Mouse (Mus musculus) intestine, postnatal 0 days (tissue): ENCODE data around the gene Dram1. TPM values are rescaled to one million over a fixed set of nuclear protein-coding genes. Genes with fewer than 3 reads are reported as not detected.

Experiments
- ATAC-seq: fragments of 200-750 bp; cut with Nextera tagmentation; 2 replicates; pipeline ENCODE4 v1.8.0; 2017; ENCODE audit warnings: mild to moderate bottlenecking, moderate TSS enrichment, moderate library complexity
- H3K27ac ChIP-seq: fragments of 300-500 bp; sonication (generic); 2 replicates; pipeline ENCODE4 v1.5.1; 2014; ENCODE audit warnings: mild to moderate bottlenecking, low read depth, low read length, moderate library complexity
- H3K27me3 ChIP-seq: fragments of 300-500 bp; sonication (generic); replicated peaks from 2 replicates; pipeline ENCODE4 v1.6.1; 2014; ENCODE audit warnings: low read length, mixed read lengths; ENCODE audit not compliant: control insufficient read depth, insufficient read depth
- H3K36me3 ChIP-seq: fragments of 300-500 bp; sonication (generic); 2 replicates; pipeline ENCODE4 v1.6.1; 2014; ENCODE audit warnings: mild to moderate bottlenecking, moderate library complexity; ENCODE audit not compliant: control insufficient read depth, insufficient read depth
- H3K4me1 ChIP-seq: fragments of 300-500 bp; sonication (generic); replicated peaks from 2 replicates; pipeline ENCODE4 v1.6.1; 2014; ENCODE audit warnings: antibody characterized with exemption, low read length, mixed read lengths; ENCODE audit not compliant: control insufficient read depth, insufficient read depth
- H3K4me2 ChIP-seq: fragments of 300-500 bp; sonication (generic); replicated peaks from 2 replicates; pipeline ENCODE4 v1.6.1; 2014; ENCODE audit warnings: low read depth, mild to moderate bottlenecking, moderate library complexity
- H3K4me3 ChIP-seq: fragments of 300-500 bp; sonication (generic); 2 replicates; pipeline ENCODE4 v1.5.1; 2014; ENCODE audit warnings: low read depth, low read length
- H3K9ac ChIP-seq: fragments of 300-500 bp; sonication (generic); 2 replicates; pipeline ENCODE4 v1.6.1; 2014; ENCODE audit warnings: mild to moderate bottlenecking, low read depth, low read length
- H3K9me3 ChIP-seq: fragments of 300-500 bp; sonication (generic); 2 replicates; pipeline ENCODE4 v1.6.1; 2016; ENCODE audit warnings: mixed run types; ENCODE audit not compliant: control insufficient read depth
- CTCF ChIP-seq: sonication (generic); IDR thresholded peaks from 2 replicates; pipeline ENCODE4 v1.5.1; 2016; ENCODE audit warnings: low read depth, mild to moderate bottlenecking, control low read depth, antibody characterized with exemption, moderate library complexity
- WGBS: fragments of 180-500 bp; shearing (Covaris S2); extraction: QIAGEN DNeasy Blood & Tissue Kit; methylation state at CpG from one replicate; pipeline ENCODE4 v1.1.7; 2014; 5-methylcytosine and 5-hydroxymethylcytosine counted together
- polyA plus RNA-seq: library from polyadenylated mRNA; unstranded; fragments of >200 nt; fragmentation: Nextera tagmentation; extraction: Ambion mirVana; gene quantifications from 2 replicates; pipeline ENCODE4 v1.2.1, GENCODE M21; 2015

Gene Dram1
- polyA plus RNA-seq, 1 experiment from 2014 or later = 2.1 TPM

DNA sequence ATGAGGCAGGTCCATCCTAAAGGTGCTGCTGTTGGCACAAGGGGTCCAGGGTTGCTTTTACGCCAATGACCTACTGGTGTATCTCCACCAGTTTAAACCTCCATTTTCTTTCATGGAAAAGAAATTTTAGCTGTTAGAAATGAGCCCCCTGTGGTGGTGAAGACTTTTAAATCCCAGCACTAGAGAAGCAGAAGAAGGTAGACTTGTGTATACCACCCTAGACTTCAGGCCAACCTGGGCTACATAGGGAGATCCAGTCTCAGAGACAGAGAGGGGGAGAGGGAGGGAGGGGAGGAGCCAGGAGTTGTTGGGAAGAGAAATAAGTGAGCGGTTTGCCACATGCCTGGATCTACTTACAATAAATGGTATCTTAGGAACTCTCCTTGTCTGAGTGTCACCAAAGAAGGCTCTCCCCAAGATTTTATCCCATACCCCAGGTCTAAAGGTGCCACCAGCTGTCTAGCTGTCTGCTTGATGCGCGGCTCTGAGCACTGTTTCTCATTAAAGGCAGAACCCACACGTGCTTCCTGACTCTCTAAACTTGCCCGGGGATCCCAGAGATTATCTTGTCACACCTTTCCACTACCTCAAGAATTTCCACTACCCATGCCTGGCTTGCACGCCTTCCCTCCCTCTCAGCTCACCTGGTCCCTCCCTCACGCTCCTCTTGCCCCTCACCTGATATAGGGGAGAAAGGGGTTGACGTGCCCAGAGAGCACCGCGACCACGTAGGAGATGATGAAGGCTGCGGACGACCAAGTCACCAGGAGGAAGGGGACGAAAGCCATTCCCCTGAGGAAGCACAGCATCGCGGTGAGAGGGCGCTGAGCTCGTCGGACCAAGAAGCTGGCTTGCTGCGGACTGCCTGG, 22.5 kb downstream of the Dram1 start:
- 0 out of 2 replicates have a peak, but pooled peaks have one; percentile 2 for ATAC-seq
- WGBS = 12% methylated on average over 21 of the region's 21 CpGs
- no peaks in the 10 kb centered on the region for H3K9me3 ChIP-seq

GRCm38 (mm10) chr10:88354599-88354998, 24.3 kb downstream of the Dram1 start:
- no peaks in the 10 kb centered on the region for H3K36me3 ChIP-seq
- WGBS = 38% methylated on average over 5 of the region's 5 CpGs
- no peak overlapping the region for H3K4me2 ChIP-seq
- no peaks in the 10 kb centered on the region for H3K9me3 ChIP-seq
- no peak overlapping the region for H3K4me3 ChIP-seq
- no peak for TF ChIP-seq CTCF
- no peaks in the 10 kb centered on the region for H3K27me3 ChIP-seq
- H3K27ac ChIP-seq = no peak overlapping the region
- H3K4me1 ChIP-seq = 0 out of 2 replicates have a peak, but pooled peaks cover 3% of the 10 kb centered on the region
- no peak overlapping the region for H3K9ac ChIP-seq
- no peak for ATAC-seq

More for the DNA sequence above, 22.5 kb downstream of the Dram1 start:
- Histone ChIP-seq H3K4me2 (peak overlapping the region; percentile 85), H3K9ac (peak overlapping the region; percentile 61), H3K27me3 (no peaks in the 10 kb centered on the region), H3K27ac (no peak overlapping the region), H3K36me3 (no peaks in the 10 kb centered on the region), H3K4me3 (peak overlapping the region; percentile 59), H3K4me1 (0 out of 2 replicates have a peak, but pooled peaks cover 3% of the 10 kb centered on the region)
- TF ChIP-seq CTCF = no peak

DNA sequence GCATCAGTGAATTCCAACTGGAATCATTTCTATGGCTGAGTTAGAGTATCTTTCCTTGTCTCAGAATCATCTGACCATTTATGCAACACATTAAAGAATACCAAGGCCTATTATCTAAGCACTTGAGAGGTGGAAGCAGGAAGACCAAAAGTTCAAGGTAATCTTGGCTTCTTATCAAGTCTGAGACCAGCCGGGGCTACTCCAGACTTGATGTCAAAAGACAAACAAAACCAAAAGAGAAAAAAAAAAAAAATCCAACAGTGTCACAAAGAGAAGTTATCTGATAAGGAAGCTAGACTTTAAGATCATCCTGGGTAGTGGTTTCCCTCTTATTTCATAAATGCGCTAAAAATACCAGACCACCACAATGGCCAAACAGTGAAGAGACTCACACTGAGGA, 26.3 kb downstream of the Dram1 start:
- Histone ChIP-seq H3K4me2 (no peak overlapping the region), H3K4me3 (no peak overlapping the region)

GRCm38 (mm10) chr10:88351411-88352103, 27.3 kb downstream of the Dram1 start:
- 0 out of 2 replicates have a peak, but pooled peaks cover 2% of the 10 kb centered on the region for H3K4me1 ChIP-seq
- H3K27me3 ChIP-seq = no peaks in the 10 kb centered on the region
- H3K4me2 ChIP-seq = no peak overlapping the region
- TF ChIP-seq CTCF = no peak
- H3K9me3 ChIP-seq = no peaks in the 10 kb centered on the region
- no peak overlapping the region for H3K27ac ChIP-seq
- ATAC-seq = no peak
- H3K4me3 ChIP-seq = no peak overlapping the region
- no peaks in the 10 kb centered on the region for H3K36me3 ChIP-seq
- WGBS = 59% methylated on average over 5 of the region's 5 CpGs
- no peak overlapping the region for H3K9ac ChIP-seq

More for the DNA sequence above, 26.3 kb downstream of the Dram1 start:
- H3K36me3 ChIP-seq = no peaks in the 10 kb centered on the region
- no peak overlapping the region for H3K27ac ChIP-seq
- H3K9ac ChIP-seq = no peak overlapping the region
- 59% methylated on average over 2 of the region's 2 CpGs for WGBS
- no peaks in the 10 kb centered on the region for H3K27me3 ChIP-seq
- H3K9me3 ChIP-seq = no peaks in the 10 kb centered on the region
- H3K4me1 ChIP-seq = 0 out of 2 replicates have a peak, but pooled peaks cover 3% of the 10 kb centered on the region
- TF ChIP-seq CTCF = no peak
- no peak for ATAC-seq

GRCm38 (mm10) chr10:88350687-88351086, 28.2 kb downstream of the Dram1 start:
- Histone ChIP-seq H3K9ac (no peak overlapping the region), H3K4me2 (no peak overlapping the region), H3K4me1 (no peaks in the 10 kb centered on the region), H3K4me3 (no peak overlapping the region), H3K27me3 (no peaks in the 10 kb centered on the region), H3K27ac (no peak overlapping the region), H3K9me3 (no peaks in the 10 kb centered on the region), H3K36me3 (no peaks in the 10 kb centered on the region)
- WGBS = 83% methylated on average over 2 of the region's 2 CpGs
- no peak for ATAC-seq
- TF ChIP-seq CTCF = no peak

- 67% methylated on average over 8 of the region's 8 CpGs for WGBS
- H3K36me3 ChIP-seq = no peaks in the 10 kb centered on the region
- no peak for ATAC-seq
- TF ChIP-seq CTCF = no peak
- no peaks in the 10 kb centered on the region for H3K4me1 ChIP-seq
- H3K4me3 ChIP-seq = no peak overlapping the region
- no peak overlapping the region for H3K9ac ChIP-seq
- no peak overlapping the region for H3K4me2 ChIP-seq
- no peak overlapping the region for H3K27ac ChIP-seq
- no peaks in the 10 kb centered on the region for H3K27me3 ChIP-seq
- H3K9me3 ChIP-seq = no peaks in the 10 kb centered on the region
These were observed 29.1 kb downstream of the Dram1 start for GRCm38 (mm10) chr10:88349800-88350199.
